Mouse (Mus musculus) midbrain, postnatal 0 days (tissue): ENCODE measurements around the gene Nit1. TPM values are rescaled to one million over a fixed set of nuclear protein-coding genes. Genes with fewer than 3 reads are reported as not detected.
"Not testable (repeated sequence)": the region's sequence is repeated elsewhere in the genome, so short reads cannot be mapped to it uniquely, and the experiment has no call there.

ENCODE experiments used
- ATAC-seq: fragments of 200-750 bp; cut with Nextera tagmentation; 2 replicates; pipeline ENCODE4 v1.8.0; 2017; ENCODE audit warnings: moderate number of reproducible peaks, mild to moderate bottlenecking, moderate TSS enrichment, moderate library complexity; ENCODE audit not compliant: low FRiP score
- DNase-seq: peaks from one replicate; pipeline ENCODE4 v3.0.0-alpha.2; 2015; ENCODE audit warnings: low spot score
- H3K27ac ChIP-seq: fragments of 300-500 bp; sonication (generic); 2 replicates; pipeline ENCODE4 v1.5.1; 2014; ENCODE audit warnings: low read depth, mild to moderate bottlenecking, low read length, mixed read lengths
- H3K27me3 ChIP-seq: fragments of 300-500 bp; sonication (generic); 2 replicates; pipeline ENCODE4 v1.6.1; 2014; ENCODE audit warnings: low read length, control low read depth, mixed read lengths; ENCODE audit not compliant: insufficient read depth
- H3K36me3 ChIP-seq: fragments of 300-500 bp; sonication (generic); 2 replicates; pipeline ENCODE4 v1.6.1; 2014; ENCODE audit warnings: low read length, control low read depth, mixed read lengths; ENCODE audit not compliant: insufficient read depth
- H3K4me1 ChIP-seq: fragments of 300-500 bp; sonication (generic); 2 replicates; pipeline ENCODE4 v1.6.1; 2014; ENCODE audit warnings: mild to moderate bottlenecking, control low read depth, antibody characterized with exemption, low read length, mixed read lengths; ENCODE audit not compliant: insufficient read depth
- H3K4me2 ChIP-seq: fragments of 300-500 bp; sonication (generic); 2 replicates; pipeline ENCODE4 v1.6.1; 2014; ENCODE audit warnings: low read depth, mild to moderate bottlenecking, low read length, mixed read lengths; ENCODE audit not compliant: poor library complexity, severe bottlenecking
- H3K4me3 ChIP-seq: fragments of 300-500 bp; sonication (generic); 2 replicates; pipeline ENCODE4 v1.5.1; 2014; ENCODE audit warnings: low read depth, mild to moderate bottlenecking, low read length, moderate library complexity
- H3K9ac ChIP-seq: fragments of 300-500 bp; sonication (generic); replicated peaks from 2 replicates; pipeline ENCODE4 v1.6.1; 2014; ENCODE audit warnings: mild to moderate bottlenecking, low read length, moderate library complexity, mixed read lengths; ENCODE audit not compliant: poor library complexity, severe bottlenecking
- H3K9me3 ChIP-seq: fragments of 300-500 bp; sonication (generic); 2 replicates; pipeline ENCODE4 v1.6.1; 2016; ENCODE audit warnings: low read length, control low read depth
- CTCF ChIP-seq: IDR thresholded peaks from 2 replicates; pipeline ENCODE4 v1.5.1; 2016; ENCODE audit warnings: antibody characterized with exemption, mild to moderate bottlenecking
- WGBS: fragments of 180-500 bp; shearing (Covaris S2); extraction: QIAGEN DNeasy Blood & Tissue Kit; methylation state at CpG from one replicate; pipeline ENCODE4 v1.1.7; 2014; 5-methylcytosine and 5-hydroxymethylcytosine counted together
- polyA plus RNA-seq: library from polyadenylated mRNA; unstranded; fragments of >200 nt; fragmentation: Nextera tagmentation; extraction: Ambion mirVana; gene quantifications from 2 replicates; pipeline ENCODE4 v1.2.1, GENCODE M21; 2015
- total RNA-seq: library from RNA; depleted of rRNA; stranded (reverse); fragments of >200 nt; gene quantifications from 2 replicates; pipeline ENCODE4 v1.2.3, GENCODE M21; 2014

Nit1 gene
- total and polyA plus RNA-seq, 2 experiments from 2014 or later, result 44.0 to 45.2 TPM

- peak overlapping the region; percentile 94 for H3K9ac ChIP-seq
- H3K27me3 ChIP-seq, result no peaks in the 10 kb centered on the region
- peaks cover 9% of the 10 kb centered on the region for H3K4me1 ChIP-seq
- DNase-seq, result no peak
- peak overlapping the region; percentile 80 for H3K4me2 ChIP-seq
- H3K36me3 ChIP-seq, result peaks cover 11% of the 10 kb centered on the region; the same call in 1 of the 2 replicates
- peak; percentile 88 for ATAC-seq
- peak overlapping the region; percentile 82 for H3K4me3 ChIP-seq
- TF ChIP-seq CTCF, result no peak
- WGBS, result 1% methylated on average over 46 of the region's 61 CpGs
- H3K27ac ChIP-seq, result peak overlapping the region; percentile 92
- no peaks in the 10 kb centered on the region for H3K9me3 ChIP-seq
Measured at GRCm38 (mm10) chr1:171329433-171330215, 15.8 kb downstream of the Nit1 start.

GRCm38 (mm10) chr1:171328839-171329432 is 16.5 kb downstream of the Nit1 start, which contains the start of gene Dedd:
Dedd (plus strand) TSS chr1:171329145.
- ATAC-seq, result peak; percentile 95
- DNase-seq, result peak; percentile 98
- H3K4me2 ChIP-seq, result peak within 1 kb of the TSS; percentile 80
- TF ChIP-seq CTCF, result peak; percentile 32; the same call in 1 of the 2 replicates
- H3K9ac ChIP-seq, result peak within 1 kb of the TSS; percentile 94
- no peaks in the 10 kb centered on the region for H3K27me3 ChIP-seq
- under 1% methylated on average over 44 of the region's 48 CpGs for WGBS
- peak within 1 kb of the TSS; percentile 92 for H3K27ac ChIP-seq
- peak within 1 kb of the TSS; percentile 82 for H3K4me3 ChIP-seq
- H3K36me3 ChIP-seq, result peaks cover 9% of the 10 kb centered on the region; the same call in 1 of the 2 replicates
- H3K9me3 ChIP-seq, result no peaks in the 10 kb centered on the region
- peaks cover 9% of the 10 kb centered on the region for H3K4me1 ChIP-seq

GRCm38 (mm10) chr1:171328244-171328643 is 17.2 kb downstream of the Nit1 start:
- H3K4me3 ChIP-seq, result peak overlapping the region; percentile 82
- WGBS, result 28% methylated on average over 9 of the region's 9 CpGs
- H3K36me3 ChIP-seq, result peaks cover 6% of the 10 kb centered on the region; the same call in 1 of the 2 replicates
- peak overlapping the region; percentile 80 for H3K4me2 ChIP-seq
- peak overlapping the region; percentile 94 for H3K9ac ChIP-seq
- peaks cover 9% of the 10 kb centered on the region for H3K4me1 ChIP-seq
- no peaks in the 10 kb centered on the region for H3K9me3 ChIP-seq
- ATAC-seq, result no peak
- no peak for TF ChIP-seq CTCF
- peak overlapping the region; percentile 92 for H3K27ac ChIP-seq
- peak; percentile 29 for DNase-seq
- H3K27me3 ChIP-seq, result no peaks in the 10 kb centered on the region

GRCm38 (mm10) chr1:171326588-171326987 is 18.9 kb downstream of the Nit1 start:
- ATAC-seq, H3K9me3 ChIP-seq, H3K36me3 ChIP-seq, H3K4me3 ChIP-seq, DNase-seq, H3K27me3 ChIP-seq, H3K27ac ChIP-seq, H3K9ac ChIP-seq, H3K4me1 ChIP-seq, H3K4me2 ChIP-seq: not testable (repeated sequence)
- WGBS, result over 99% methylated on average over 4 of the region's 4 CpGs

GRCm38 (mm10) chr1:171325571-171325970 is 19.9 kb downstream of the Nit1 start:
- WGBS, result 85% methylated on average over 2 of the region's 2 CpGs
- H3K27ac ChIP-seq, result no peak overlapping the region
- no peak overlapping the region for H3K4me2 ChIP-seq
- ATAC-seq, result no peak
- H3K9me3 ChIP-seq, result no peaks in the 10 kb centered on the region
- no peak for TF ChIP-seq CTCF
- H3K4me1 ChIP-seq, result peaks cover 9% of the 10 kb centered on the region
- no peak overlapping the region for H3K9ac ChIP-seq
- H3K4me3 ChIP-seq, result no peak overlapping the region
- DNase-seq, result no peak
- no peaks in the 10 kb centered on the region for H3K36me3 ChIP-seq
- H3K27me3 ChIP-seq, result no peaks in the 10 kb centered on the region

- no peak overlapping the region for H3K9ac ChIP-seq
- no peaks in the 10 kb centered on the region for H3K36me3 ChIP-seq
- no peak overlapping the region for H3K4me3 ChIP-seq
- no peaks in the 10 kb centered on the region for H3K4me1 ChIP-seq
- ATAC-seq, result peak; percentile 54
- no peak overlapping the region for H3K4me2 ChIP-seq
- no peak for TF ChIP-seq CTCF
- no peaks in the 10 kb centered on the region for H3K27me3 ChIP-seq
- no peak overlapping the region for H3K27ac ChIP-seq
- WGBS, result 79% methylated on average over 1 of the region's 1 CpGs
- no peaks in the 10 kb centered on the region for H3K9me3 ChIP-seq
- DNase-seq, result no peak
Measured at GRCm38 (mm10) chr1:171322012-171322411, 23.4 kb downstream of the Nit1 start.
